Mouse (Mus musculus): Measurements from ENCODE around the gene Aco1. TPM values are rescaled to one million over a fixed set of nuclear protein-coding genes. Genes with fewer than 3 reads are reported as not detected.

Gene Aco1
- polyA plus RNA-seq, 1 experiment from 2014 or later, result 41.1 TPM

DNA sequence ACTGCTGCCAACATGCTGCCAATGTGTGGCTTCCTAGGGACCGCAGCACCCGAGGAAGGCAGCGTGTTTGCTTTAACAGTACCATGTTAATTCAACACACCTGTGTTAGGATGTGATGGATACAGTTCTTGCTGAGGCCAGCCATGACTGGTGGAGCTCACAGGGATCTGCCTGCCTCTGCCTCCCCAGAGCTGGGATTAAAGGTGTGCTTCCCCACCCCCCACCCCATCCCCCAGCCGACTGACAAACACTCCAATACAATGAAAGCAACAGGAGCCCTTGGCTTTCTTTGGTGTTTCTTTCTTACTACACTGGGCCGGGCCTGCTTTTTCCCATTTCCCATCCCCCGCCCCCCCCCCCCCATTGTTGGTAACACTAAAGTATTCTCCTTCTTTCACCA lies 91.4 kb downstream of the Aco1 start:
- DNase-seq (no peak), ATAC-seq (no peak)
- Histone ChIP-seq H3K4me2 (ENCODE audit: low read depth, low read length) (no peak overlapping the region), H3K4me1 (ENCODE audit: insufficient read depth) (peaks cover 9% of the 10 kb centered on the region), H3K27ac (ENCODE audit: low read depth) (no peak overlapping the region), H3K9me3 (ENCODE audit: low read length) (no peaks in the 10 kb centered on the region), H3K36me3 (replicated peaks; ENCODE audit: insufficient read depth, low read length) (peaks cover 17% of the 10 kb centered on the region), H3K4me3 (ENCODE audit: low read depth, low read length) (no peak overlapping the region), H3K9ac (replicated peaks) (no peak overlapping the region), H3K27me3 (ENCODE audit: insufficient read depth, low read length) (no peaks in the 10 kb centered on the region)
- TF ChIP-seq EP300 (IDR thresholded peaks at IDR 0.05; ENCODE audit: low read depth), result no peak
- TF ChIP-seq CTCF (IDR thresholded peaks at IDR 0.05; ENCODE audit: low read depth), result no peak
- 83% methylated on average over 5 of the region's 6 CpGs for WGBS (ENCODE audit: insufficient replicate concordance)

DNA sequence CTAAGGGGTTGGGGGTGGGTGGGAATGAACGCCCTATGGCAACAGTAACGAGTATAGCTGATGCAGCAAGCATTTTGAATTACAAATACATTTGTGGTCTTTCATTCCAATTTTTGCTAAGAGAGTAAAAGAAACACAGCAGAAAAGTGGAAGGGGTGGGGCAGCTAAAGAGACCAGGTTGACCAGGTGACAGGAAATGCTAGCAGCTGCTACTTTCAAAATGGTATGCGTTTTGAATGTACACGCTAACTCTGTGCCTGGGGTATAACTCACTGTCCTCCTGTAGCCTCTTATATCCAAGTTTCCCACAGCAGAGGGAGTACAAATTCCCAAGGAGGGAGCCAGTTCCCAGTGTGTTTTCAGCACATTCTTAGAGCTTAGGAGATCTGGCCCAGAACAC lies 93.9 kb downstream of the Aco1 start:
- no peak for ATAC-seq
- Histone ChIP-seq H3K27me3 (ENCODE audit: insufficient read depth, low read length) (no peaks in the 10 kb centered on the region), H3K36me3 (replicated peaks; ENCODE audit: insufficient read depth, low read length) (peaks cover 14% of the 10 kb centered on the region), H3K9me3 (ENCODE audit: low read length) (no peaks in the 10 kb centered on the region), H3K4me2 (ENCODE audit: low read depth, low read length) (no peak overlapping the region), H3K4me1 (ENCODE audit: insufficient read depth) (peaks cover 9% of the 10 kb centered on the region), H3K4me3 (ENCODE audit: low read depth, low read length) (no peak overlapping the region), H3K27ac (ENCODE audit: low read depth) (no peak overlapping the region), H3K9ac (replicated peaks) (no peak overlapping the region)
- no peak for DNase-seq
- TF ChIP-seq EP300 (IDR thresholded peaks at IDR 0.05; ENCODE audit: low read depth) (no peak), CTCF (IDR thresholded peaks at IDR 0.05; ENCODE audit: low read depth) (no peak)
- WGBS (ENCODE audit: insufficient replicate concordance), result 62% methylated on average over 4 of the region's 4 CpGs

DNA sequence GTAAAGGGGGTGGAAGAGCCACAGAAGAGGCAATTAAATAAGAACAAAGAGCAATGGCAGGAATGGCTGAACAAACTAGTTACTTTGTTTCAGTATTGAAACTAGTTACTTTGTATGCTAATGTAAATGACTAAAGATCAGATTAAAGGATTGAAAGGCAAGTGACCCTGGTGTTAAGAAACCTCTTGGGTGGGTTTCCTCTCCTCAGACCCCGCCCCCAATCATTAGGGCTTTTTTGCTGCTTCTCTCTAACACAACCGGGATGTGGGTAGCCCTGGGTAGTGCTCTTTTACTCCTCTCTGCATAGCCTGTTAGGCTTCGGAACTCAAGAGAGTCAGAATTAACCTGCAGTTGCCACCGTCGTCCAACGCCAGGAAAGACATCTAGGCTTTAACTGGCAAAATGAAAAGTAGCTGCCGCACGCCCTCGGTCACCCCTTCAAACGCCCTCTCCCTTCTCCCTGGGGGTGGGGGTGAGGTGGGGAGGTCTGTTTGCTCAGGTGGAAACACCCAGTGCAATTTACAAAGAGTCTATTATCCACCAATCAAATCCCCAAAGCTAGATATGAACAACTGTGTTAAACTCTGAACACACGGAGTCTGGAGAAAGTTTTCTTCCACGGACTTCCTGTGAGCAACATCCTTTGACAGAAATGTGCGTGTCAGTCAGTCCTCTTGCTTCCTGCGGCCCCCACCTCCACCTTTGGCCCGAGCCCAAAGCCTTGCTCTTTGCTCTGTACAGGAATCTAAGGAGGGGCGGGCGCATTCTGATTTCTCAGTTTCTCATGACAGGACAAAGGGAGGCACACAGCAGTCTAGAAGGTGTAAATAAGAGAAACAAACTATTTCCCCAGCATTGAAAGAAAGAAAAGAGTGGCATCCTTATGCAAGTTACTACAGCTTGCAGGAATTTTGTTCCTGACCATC lies 95.9 kb downstream of the Aco1 start:
- Histone ChIP-seq H3K4me3 (ENCODE audit: low read depth, low read length) (peak overlapping the region; percentile 74), H3K27me3 (ENCODE audit: insufficient read depth, low read length) (no peaks in the 10 kb centered on the region), H3K27ac (ENCODE audit: low read depth) (peak overlapping the region; percentile 87), H3K4me1 (ENCODE audit: insufficient read depth) (peaks cover 9% of the 10 kb centered on the region), H3K9ac (replicated peaks) (peak overlapping the region; percentile 73), H3K4me2 (ENCODE audit: low read depth, low read length) (peak overlapping the region; percentile 90), H3K36me3 (replicated peaks; ENCODE audit: insufficient read depth, low read length) (peaks cover 10% of the 10 kb centered on the region), H3K9me3 (ENCODE audit: low read length) (no peaks in the 10 kb centered on the region)
- peak; percentile 55 for ATAC-seq
- WGBS (ENCODE audit: insufficient replicate concordance), result 2% methylated on average over 17 of the region's 17 CpGs
- DNase-seq, result peak; percentile 64
- TF ChIP-seq CTCF (IDR thresholded peaks at IDR 0.05; ENCODE audit: low read depth) (no peak), EP300 (IDR thresholded peaks at IDR 0.05; ENCODE audit: low read depth) (peak; percentile 10; the same call in 1 of the 2 replicates)

DNA sequence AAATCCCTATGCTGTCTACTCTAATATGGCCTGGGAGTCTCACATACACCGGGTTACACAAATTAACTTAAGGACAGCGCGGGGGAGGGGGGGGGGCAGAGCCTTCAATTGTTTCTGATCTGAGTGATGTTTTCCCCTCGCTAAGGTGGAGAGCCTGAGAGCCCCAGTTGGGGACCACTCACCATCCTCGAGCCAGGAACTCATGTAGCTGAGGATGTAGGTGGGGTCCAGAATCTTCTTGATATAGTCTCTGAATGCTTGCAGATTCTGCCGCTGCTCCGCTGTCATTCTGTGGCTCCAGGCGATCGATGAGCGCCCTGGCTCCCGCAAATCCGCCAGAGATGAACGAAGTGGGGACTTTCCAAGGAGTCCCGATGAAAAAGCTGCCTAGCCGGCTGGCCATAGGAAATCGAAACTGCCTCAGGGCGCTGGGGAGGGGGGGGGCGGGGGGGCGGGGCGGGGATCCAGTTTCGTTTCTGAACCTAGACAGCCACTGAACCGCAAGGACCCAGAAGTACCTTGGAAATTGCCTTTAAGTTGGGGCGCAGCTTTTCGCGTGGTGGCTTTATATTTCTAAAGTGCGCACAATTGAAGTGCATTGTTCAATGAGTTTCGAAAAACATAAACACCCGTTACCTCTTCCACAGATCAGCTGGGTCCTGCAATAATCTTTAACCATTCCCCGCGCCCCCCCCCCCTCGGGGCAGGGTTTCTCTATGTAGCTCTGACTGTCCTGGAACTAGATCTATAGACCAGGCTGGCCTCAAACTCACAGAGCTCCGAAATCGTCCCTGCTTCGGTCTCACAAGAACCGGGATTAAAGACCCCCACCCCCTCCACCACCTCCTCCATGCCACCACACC lies 96.8 kb downstream of the Aco1 start, which contains the start of gene Ddx58:
TSS of gene Ddx58 (minus strand) at position 420 of the 863 bp plus-strand sequence.
- Histone ChIP-seq H3K36me3 (replicated peaks; ENCODE audit: insufficient read depth, low read length) (peaks cover 5% of the 10 kb centered on the region), H3K4me2 (ENCODE audit: low read depth, low read length) (peak within 1 kb of the TSS; percentile 90), H3K27ac (ENCODE audit: low read depth) (peak within 1 kb of the TSS; percentile 87), H3K4me3 (ENCODE audit: low read depth, low read length) (peak within 1 kb of the TSS; percentile 74), H3K9me3 (ENCODE audit: low read length) (no peaks in the 10 kb centered on the region), H3K27me3 (ENCODE audit: insufficient read depth, low read length) (no peaks in the 10 kb centered on the region), H3K9ac (replicated peaks) (peak within 1 kb of the TSS; percentile 73), H3K4me1 (ENCODE audit: insufficient read depth) (peaks cover 9% of the 10 kb centered on the region)
- ATAC-seq (peak; percentile 79), DNase-seq (peak; percentile 80)
- WGBS (ENCODE audit: insufficient replicate concordance), result 2% methylated on average over 35 of the region's 35 CpGs
- TF ChIP-seq CTCF (IDR thresholded peaks at IDR 0.05; ENCODE audit: low read depth) (no peak), EP300 (IDR thresholded peaks at IDR 0.05; ENCODE audit: low read depth) (no peak)

DNA sequence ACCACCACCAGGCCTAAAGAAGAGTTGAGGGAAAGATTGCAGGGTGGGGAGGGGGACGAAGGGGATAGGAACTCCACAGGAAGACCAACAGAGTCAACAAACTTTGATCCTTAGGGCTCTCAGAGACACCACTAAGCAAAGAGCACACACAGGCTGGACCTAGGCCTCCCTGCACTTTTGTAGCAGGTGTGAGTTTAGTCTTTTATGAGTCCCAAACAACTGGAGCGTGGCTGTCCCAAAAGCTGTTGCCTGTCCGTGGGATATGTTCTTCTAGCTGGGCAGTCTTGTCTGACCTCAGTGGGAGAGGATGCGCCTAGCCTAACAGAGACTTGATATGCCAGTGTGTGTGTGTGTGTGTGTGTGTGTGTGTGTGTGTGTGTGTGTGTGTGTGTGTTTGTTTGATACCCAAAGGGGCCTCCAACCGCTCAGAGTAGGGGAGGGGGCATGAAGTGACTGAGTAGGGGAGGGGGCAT lies 97.4 kb downstream of the Aco1 start:
- Histone ChIP-seq H3K9ac (replicated peaks) (peak overlapping the region; percentile 73), H3K4me1 (ENCODE audit: insufficient read depth) (peaks cover 9% of the 10 kb centered on the region), H3K4me3 (ENCODE audit: low read depth, low read length) (peak overlapping the region; percentile 74), H3K9me3 (ENCODE audit: low read length) (no peaks in the 10 kb centered on the region), H3K27ac (ENCODE audit: low read depth) (peak overlapping the region; percentile 87), H3K27me3 (ENCODE audit: insufficient read depth, low read length) (no peaks in the 10 kb centered on the region), H3K36me3 (replicated peaks; ENCODE audit: insufficient read depth, low read length) (no peaks in the 10 kb centered on the region), H3K4me2 (ENCODE audit: low read depth, low read length) (peak overlapping the region; percentile 90)
- WGBS (ENCODE audit: insufficient replicate concordance), result 43% methylated on average over 5 of the region's 5 CpGs
- ATAC-seq (peak; percentile 20), DNase-seq (no peak)
- TF ChIP-seq CTCF (IDR thresholded peaks at IDR 0.05; ENCODE audit: low read depth) (no peak), EP300 (IDR thresholded peaks at IDR 0.05; ENCODE audit: low read depth) (no peak)

DNA sequence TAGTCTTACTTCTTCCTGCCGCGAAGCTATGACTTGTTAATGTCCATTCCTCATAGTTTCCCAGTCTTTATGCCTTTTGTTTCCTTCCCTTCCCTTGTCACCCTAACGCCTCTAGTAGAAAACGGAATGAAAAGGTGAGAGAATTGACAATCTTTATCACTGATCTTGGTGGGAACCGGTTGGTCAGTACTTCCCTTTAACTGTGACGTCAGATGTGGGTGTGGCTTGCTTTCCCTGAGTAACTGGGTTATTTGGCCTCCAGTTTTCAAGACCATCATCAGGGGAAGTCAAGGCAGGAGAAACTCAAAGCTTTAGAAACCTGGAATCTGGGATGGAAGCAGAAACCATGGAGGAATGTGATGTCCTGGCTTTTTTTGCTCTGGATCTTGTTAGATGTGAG lies 99.0 kb downstream of the Aco1 start:
- Histone ChIP-seq H3K27ac (ENCODE audit: low read depth) (no peak overlapping the region), H3K4me2 (ENCODE audit: low read depth, low read length) (no peak overlapping the region), H3K9me3 (ENCODE audit: low read length) (no peaks in the 10 kb centered on the region), H3K9ac (replicated peaks) (no peak overlapping the region), H3K27me3 (ENCODE audit: insufficient read depth, low read length) (no peaks in the 10 kb centered on the region), H3K4me3 (ENCODE audit: low read depth, low read length) (no peak overlapping the region), H3K4me1 (ENCODE audit: insufficient read depth) (peaks cover 7% of the 10 kb centered on the region), H3K36me3 (replicated peaks; ENCODE audit: insufficient read depth, low read length) (no peaks in the 10 kb centered on the region)
- no peak for ATAC-seq
- 51% methylated on average over 6 of the region's 6 CpGs for WGBS (ENCODE audit: insufficient replicate concordance)
- no peak for DNase-seq
- TF ChIP-seq EP300 (IDR thresholded peaks at IDR 0.05; ENCODE audit: low read depth), result no peak
- no peak for TF ChIP-seq CTCF (IDR thresholded peaks at IDR 0.05; ENCODE audit: low read depth)
